Mouse (Mus musculus) induced T-regulatory cell, adult 2 months (primary cell): ENCODE measurements at regions not wholly inside any gene's neighbourhood (a gene's known extent, or its start where the extent isn't known, plus 50 kb on each side); places are given as distances from the start of the nearest gene placed in this dataset.

Source experiments
- DNase-seq: peaks from one replicate; pipeline ENCODE4 v3.0.0-alpha.2; 2012; ENCODE audit warnings: low read depth

DNA sequence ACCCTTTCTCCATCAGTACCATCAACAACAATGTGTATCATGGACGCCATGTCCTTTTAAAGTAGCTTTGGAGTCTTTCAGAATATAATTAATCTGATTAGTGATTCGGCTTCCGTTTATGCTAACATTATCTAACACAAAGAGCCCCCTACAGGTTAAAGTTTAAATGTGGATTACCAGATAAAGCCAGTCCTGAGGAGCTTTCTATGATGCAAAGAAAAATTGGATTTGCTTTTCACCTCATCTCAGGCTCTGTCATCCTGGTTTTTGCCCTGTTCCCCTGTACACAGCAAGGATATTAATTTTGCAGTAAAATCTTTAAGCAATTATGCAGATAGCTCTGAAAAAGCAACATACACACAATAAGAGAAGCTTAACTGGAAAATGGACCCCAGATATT, 412.7 kb upstream of the Tbc1d2b start:
- DNase-seq, result no peak

DNA sequence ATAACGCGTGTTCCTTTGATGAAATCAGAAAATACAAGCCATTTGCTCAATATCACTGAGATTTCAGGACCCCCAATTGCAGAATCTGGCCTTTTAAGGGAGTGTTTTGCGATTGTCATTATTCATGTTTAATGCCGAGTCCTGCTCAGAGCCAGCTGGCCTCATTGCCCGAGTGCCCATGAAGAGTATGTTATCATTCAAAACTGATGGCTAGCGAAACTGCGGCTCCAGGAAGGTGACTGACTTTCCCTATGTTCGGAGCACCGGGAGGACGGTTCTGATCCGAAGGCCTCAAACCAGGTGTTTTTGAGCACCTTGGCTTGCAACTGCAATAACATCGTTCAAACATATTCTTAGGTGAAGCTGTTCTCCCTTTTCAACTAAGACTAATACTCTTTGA, 419.5 kb upstream of the Tbc1d2b start:
- no peak for DNase-seq

DNA sequence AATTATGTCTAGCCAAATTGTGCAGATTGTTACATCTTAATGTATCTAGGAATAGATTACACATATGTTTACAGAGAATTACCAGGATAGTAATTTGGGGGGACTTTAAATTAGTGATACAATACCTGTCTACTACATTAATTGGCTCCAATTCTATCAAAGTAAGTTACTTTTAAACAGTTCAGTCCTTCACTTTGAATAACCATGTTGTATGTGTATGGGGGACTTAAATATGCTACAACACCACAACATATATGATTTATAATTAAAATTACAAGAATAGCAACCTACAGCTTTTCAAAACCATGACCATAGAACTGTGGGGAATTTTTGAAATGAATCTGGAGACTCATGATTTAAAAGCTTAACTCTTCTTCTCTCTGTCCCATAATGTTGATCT, 420.5 kb upstream of the Tbc1d2b start:
- no peak for DNase-seq

- DNase-seq, result no peak
These were observed 421.4 kb upstream of the Tbc1d2b start for GRCm38 (mm10) chr9:90691676-90692661.

DNA sequence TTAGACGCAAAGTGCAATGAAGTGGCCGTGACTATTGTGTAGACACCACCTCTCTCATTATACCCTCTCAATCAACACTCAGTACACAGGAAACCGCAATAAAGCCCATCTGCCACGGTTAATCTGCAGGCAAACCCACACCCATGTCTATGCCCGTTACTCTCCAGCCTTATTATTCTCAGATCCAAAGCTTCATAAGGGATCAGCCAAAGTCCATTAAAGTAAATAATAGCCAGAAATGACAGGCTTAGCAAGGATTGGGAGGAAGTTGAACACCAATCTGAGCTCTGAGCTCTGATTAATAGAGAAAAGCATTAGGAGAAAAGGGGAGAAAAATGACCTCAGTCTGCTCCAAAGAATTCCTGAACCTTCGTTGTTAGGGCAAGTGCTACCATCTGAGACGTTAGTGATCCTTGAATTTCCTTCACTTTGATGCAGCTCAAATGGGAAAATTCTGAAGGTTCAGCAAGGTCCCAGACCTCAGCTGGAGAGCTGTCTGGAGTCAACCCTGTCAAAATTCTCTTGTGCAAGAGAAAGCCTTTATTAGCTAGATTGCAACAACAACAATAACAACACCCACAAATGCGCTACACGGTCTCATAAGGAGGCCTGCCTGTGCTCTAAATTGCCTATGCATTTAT, 422.5 kb upstream of the Tbc1d2b start:
- DNase-seq, result no peak

GRCm38 (mm10) chr9:90694051-90694645, 423.5 kb upstream of the Tbc1d2b start:
- DNase-seq, result no peak

DNA sequence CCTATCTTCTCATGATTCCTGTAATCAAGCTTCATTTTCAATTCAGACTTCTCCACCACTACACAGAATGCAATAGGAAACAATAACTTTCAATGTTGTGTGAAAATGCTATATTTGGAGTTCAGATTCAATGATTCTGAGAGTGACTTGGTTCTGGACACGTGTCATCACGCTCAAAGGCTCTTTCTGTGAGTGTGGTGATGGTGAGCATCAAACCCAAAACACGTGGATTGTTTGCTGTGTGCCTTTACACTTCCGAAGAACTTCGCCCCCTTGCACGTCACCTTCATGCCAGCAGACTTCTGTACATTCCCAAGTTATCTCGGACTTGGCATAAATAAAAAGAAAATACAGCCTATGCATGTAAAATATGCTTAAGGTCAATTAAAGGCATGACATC, 425.1 kb upstream of the Tbc1d2b start:
- DNase-seq, result no peak

DNA sequence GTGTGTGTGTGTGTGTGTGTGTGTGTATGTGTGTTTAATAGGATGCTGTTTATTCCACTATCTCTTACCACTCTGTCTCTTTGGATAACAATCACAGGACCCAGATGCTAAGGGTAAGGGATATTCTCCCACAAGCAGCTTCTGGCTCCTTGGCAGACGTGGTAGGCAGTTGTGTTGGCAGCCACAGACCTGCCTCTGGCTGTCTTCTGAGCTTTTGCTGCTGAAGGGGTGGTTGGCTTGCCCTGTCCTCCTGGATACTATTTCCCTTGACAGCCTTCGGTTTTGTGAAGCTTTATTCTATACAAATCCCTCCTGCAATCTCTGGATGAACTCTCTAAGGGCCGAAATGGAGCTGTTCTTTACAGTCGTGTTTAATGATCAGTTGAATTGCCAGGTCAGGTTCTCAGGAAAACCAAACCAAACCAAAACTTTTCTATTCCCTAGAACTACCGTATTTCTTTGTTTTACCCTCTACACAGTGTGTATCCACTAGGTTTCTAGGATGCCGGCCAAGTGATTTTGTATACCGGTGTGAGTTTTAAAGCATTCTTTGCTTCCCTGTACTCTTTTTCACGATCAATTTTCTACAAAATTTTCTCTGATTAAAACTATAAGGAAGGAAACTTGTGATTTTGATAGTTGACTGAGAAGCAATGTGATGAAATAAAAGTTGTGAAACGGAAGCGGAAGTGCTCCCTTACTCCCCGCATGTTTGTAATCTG, 426.8 kb upstream of the Tbc1d2b start:
- no peak for DNase-seq

DNA sequence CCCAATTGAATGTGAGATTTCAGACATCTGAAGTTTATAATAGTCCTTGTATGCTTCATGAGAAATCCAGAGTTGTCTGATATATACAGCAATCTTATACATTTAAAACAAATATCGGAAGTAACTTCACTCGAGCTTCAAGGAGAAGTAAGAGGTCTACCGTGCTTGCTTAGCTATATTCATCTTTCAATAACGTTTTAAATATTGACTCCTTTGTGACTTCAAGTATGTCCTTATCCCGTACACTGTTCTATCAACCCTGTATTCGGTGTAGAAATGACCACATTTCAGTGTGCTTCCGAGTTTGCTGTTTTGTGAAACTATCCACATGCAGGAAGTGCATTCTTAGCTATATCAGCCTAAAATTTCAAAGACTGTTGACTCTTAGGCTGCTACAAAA, 427.8 kb upstream of the Tbc1d2b start:
- DNase-seq, result no peak

GRCm38 (mm10) chr9:90699064-90699463, 428.5 kb upstream of the Tbc1d2b start:
- DNase-seq, result peak; percentile 8

DNA sequence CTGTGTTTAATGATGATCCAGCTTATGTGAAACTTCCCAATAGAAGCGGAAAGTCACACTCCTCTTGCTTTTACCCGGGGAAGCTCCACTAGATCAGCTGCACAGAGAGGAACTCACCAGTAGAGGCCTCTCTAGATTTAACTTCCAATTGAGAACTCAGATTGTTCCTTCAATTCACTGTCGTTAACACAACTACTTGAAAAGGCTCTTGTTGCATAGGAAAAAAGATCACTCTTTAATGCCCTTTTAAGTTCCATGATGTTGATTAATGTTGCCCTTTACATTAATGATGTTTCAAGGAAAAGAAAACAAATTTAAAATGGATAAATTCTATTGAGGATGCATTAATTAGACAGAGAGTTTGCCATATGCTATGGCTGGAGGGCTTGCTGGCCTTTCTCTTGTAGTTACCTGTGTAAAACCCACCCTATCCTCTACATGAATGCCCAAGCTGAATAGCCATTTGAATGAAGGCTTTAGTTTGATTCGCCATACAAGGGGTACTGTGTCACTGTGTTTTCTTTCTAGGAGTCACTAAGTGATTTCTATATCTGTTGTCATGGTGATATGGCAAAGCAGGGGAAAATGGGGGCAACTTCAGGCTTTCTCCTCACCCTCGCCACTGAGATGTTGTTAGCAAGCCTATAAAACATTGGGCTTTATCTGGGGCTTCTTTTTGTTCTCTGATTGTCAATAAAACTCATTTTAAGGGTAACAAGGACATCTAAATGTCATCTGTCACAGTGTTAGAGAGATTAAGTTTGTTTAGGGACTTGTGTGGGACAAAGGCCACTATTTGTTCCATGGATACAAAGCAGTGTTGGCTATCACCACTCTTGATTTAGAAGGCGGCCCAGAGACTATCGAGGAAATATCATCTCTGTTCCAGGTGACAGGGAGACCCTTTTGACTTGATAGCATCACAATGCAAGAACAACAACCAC, 429.9 kb upstream of the Tbc1d2b start:
- DNase-seq, result no peak

DNA sequence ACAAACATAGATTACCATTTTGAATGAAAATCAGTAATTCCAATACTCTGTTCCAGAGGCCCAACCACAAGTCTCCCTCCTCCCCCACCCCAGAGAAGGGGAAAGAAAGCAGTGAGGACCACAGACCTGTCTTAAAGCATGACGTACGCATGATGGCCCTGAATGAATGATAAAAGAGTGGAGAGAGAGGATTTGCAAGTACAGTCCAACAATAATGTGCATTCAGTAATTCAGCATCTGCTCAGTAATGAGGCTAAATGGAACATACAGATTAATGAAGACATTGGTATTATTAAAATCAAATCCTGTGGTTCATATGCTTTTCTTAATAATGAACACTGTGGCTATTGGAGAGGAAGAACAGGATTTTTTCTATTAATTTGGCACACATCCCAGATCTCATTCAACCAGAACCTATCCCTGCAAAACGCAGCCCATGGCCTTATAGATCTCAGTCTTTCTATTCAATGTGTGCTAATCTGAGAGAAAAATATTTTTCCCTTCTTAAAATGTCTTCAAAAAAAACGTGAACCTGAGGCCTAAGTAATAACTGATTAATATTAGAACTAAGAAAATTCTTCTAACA, 430.7 kb upstream of the Tbc1d2b start:
- DNase-seq, result no peak

DNA sequence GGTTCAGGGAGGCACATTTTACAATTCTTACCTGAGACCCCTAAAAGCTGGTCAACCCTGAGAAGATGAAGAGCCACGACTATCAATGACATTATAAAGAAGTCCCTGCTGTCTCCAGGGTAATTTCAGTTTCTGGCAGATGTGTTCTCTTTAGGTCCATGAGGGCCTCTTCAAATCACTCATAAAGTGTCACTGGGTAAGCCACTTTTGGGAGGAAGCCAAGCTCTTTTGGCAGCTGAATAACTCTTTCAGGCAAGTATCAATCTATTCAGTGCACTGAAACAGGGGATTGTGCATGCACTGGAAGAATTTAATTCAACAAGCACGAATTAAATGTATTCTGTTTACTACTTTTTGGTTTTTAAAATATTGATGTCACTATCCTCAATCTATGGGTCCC, 443.1 kb upstream of the Tbc1d2b start:
- no peak for DNase-seq

DNA sequence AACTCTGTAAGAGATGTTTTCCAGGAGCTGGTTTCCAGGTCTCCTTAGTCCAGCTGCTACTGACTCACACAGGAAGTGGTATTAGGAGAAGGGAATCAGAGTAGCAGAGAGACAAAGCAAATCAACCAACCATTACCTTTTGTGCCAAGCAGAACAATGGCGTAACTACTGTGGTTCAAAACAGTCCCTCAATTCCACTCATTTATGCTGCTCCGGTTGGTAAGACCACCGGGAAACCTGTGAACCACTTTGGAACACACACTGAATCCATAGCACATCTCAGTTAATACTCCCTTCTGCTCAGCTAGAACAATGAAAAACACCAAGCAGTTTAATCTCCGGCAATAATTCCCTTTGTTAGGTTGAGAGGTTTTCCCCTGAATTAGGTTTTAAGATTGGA, 460.8 kb upstream of the Tbc1d2b start:
- no peak for DNase-seq

DNA sequence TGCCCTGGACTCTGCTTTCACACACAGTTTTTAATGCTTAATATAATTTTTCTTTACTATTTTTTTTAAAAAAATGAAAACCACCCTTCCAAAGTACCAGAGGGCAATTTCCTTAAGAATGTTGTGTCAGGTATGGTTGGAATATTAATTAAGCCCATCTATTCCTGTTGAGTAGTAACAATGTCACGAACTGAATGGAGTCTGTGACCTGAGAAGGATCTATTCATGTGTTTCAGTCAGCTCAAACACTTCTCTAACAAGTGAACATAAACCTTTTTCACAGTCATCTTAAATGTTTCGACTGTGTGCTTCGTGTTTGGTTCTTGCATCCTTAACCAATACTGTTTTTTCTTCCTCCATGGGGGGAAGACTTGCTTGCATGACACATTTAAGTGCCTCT, 486.6 kb upstream of the Tbc1d2b start:
- no peak for DNase-seq

DNA sequence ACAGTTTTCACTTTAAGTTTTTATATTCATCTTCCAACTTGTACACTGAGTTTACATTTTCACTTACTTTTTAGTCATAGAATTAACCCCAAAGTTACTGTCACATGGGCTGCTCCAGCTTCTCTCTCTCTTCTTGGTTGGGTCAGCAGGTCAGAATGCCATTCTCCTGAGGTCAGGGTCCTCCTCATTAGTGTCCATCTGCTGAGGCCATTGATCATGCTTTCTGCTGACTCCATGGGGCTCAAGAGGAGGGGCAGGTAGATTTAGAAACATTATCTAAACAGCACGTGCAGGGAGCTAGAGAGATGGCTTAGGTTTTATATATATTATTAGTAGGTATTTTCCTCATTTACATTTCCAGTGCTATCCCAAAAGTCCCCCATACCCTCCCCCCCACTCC, 503.7 kb upstream of the Tbc1d2b start:
- no peak for DNase-seq

DNA sequence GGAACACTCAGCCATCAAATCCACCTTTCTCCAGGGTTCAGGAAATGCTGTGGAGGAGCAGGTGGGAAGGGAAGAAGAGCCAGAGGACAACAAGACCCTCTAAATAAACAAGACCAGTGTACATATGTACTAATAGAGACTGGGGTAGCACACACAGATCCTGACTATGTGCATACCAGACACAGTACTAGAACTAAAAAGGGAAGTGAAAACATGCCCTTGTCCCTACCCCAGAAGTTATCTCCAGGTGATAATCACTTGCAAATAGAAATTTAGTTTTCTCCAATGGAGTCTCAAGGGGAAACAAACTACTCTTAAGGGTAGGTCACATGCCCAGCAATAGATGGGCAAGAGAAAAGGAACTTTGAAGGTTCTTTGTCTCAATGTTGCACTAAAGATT, 518.9 kb upstream of the Tbc1d2b start:
- no peak for DNase-seq

DNA sequence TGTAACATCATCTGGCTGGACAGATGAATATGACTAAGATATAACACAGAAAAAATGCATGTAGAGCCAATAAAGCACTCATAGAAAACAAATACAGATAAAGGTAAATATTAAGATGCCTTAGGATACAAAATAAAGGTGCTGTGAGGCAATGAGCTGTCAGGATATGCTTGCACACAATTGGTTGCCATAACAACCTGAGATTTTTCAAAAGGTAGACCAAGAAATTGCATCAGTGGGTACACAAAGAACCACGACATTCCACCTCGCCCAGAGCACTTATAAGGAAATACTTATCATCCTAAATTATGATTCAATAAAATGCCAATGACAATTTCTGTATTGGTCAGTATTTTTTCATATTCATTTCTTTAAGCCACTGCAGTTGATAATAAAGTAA, 521.3 kb upstream of the Tbc1d2b start:
- no peak for DNase-seq

DNA sequence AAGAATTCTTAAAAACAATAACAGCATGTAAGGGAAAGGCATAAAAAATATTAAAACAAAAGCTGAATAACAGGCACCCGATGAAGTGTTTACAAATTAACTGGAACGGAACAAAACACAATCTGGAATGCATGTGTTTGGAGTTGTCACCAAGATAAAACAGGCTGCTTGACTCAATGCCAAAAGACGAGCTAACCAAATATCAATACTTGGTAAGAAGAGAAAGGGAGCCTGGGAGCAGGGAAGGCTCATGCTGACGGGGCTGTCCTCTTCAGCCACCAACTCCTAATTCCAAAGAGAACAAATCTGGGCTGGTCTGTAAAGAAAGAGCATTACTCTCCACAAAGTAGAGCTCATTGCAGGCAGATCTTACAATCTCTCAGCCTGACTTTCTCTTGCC, 545.4 kb upstream of the Zic4 start:
- DNase-seq, result no peak

DNA sequence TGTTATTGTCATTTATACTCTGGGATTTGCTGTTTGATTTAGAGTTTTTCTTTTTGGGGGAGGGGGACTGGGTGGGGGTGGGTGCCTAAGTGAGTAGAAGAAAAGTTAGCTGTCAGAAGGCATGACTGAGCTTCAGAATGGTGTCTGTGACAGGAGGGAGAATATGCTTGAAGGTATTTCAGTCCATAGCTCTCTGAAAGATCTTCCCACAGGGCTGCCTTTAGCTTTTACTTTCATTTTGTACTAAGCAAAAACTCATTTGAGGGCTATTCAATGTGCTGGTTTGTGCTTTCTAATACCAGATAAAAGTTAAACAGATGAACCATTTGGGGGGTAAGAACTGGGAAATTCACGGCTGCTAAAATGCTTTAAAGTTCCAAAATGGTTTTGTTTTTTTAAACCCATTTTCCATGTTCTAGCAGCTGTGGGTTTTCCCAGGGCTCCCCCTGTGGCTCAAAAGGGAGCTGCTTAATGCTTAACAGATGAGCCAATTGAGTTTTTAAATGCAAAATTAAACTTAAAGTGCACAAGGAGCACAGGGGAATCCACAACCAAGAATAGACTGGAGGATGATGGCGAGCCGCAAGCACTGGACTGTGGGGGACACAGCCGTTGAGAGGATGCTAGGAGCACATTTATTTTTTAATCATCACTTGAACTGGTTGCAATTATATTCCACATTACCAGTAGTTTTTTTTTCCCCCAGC, 538.5 kb upstream of the Zic4 start:
- no peak for DNase-seq
